Mouse (Mus musculus): ENCODE data around the gene Rab13. TPM values are rescaled to one million over a fixed set of nuclear protein-coding genes. Genes with fewer than 3 reads are reported as not detected.

Gene Rab13
- polyA plus RNA-seq, 1 experiment from 2014 or later, result 21.7 TPM

- no peak for ATAC-seq
Observed at GRCm38 (mm10) chr3:90204582-90204981, 8.9 kb upstream of the Rab13 start.

DNA sequence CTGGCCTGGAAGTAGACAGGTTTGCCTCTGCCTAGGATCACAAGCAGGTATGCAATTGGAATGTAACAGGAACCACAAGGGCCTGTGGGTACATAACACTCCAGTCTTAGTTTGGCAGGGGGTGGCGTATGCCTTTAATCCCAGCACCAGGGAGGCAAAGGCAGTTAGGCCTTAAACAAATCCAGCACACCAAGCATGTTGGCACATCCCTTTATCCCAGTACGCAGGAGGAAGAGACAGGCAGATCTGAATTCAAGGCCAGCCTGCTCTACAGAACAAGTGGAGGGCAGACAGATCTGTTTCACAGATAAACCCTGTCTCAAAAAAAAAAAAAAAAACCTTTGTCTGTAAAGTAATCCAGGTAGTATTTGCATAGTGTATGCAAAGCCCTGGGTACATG, 4.8 kb upstream of the Rab13 start:
- Histone ChIP-seq H3K4me2 (ENCODE audit: low read length) (no peak overlapping the region), H3K27me3 (replicated peaks; ENCODE audit: control insufficient read depth, insufficient read depth, low read length) (no peaks in the 10 kb centered on the region), H3K4me1 (replicated peaks; ENCODE audit: control insufficient read depth, insufficient read depth, low read length) (peaks cover 16% of the 10 kb centered on the region), H3K36me3 (ENCODE audit: control insufficient read depth, insufficient read depth) (peaks cover 28% of the 10 kb centered on the region), H3K9ac (replicated peaks; ENCODE audit: low read depth, low read length) (no peak overlapping the region), H3K27ac (ENCODE audit: low read length) (no peak overlapping the region), H3K4me3 (replicated peaks; ENCODE audit: low read length) (no peak overlapping the region), H3K9me3 (ENCODE audit: control insufficient read depth, low read length) (no peaks in the 10 kb centered on the region)
- ATAC-seq, result no peak
- 91% methylated on average over 2 of the region's 2 CpGs for WGBS

More at GRCm38 (mm10) chr3:90204582-90204981, 8.9 kb upstream of the Rab13 start:
- Histone ChIP-seq H3K9ac (replicated peaks; ENCODE audit: low read depth, low read length) (no peak overlapping the region), H3K27me3 (replicated peaks; ENCODE audit: control insufficient read depth, insufficient read depth, low read length) (no peaks in the 10 kb centered on the region), H3K9me3 (ENCODE audit: control insufficient read depth, low read length) (no peaks in the 10 kb centered on the region), H3K4me3 (replicated peaks; ENCODE audit: low read length) (no peak overlapping the region), H3K36me3 (ENCODE audit: control insufficient read depth, insufficient read depth) (peaks cover 7% of the 10 kb centered on the region; the same call in 1 of the 2 replicates), H3K4me2 (ENCODE audit: low read length) (no peak overlapping the region), H3K27ac (ENCODE audit: low read length) (no peak overlapping the region), H3K4me1 (replicated peaks; ENCODE audit: control insufficient read depth, insufficient read depth, low read length) (no peaks in the 10 kb centered on the region)
- WGBS, result 96% methylated on average over 2 of the region's 2 CpGs

GRCm38 (mm10) chr3:90209908-90210566, 3.5 kb upstream of the Rab13 start:
- 95% methylated on average over 5 of the region's 5 CpGs for WGBS
- Histone ChIP-seq H3K27me3 (replicated peaks; ENCODE audit: control insufficient read depth, insufficient read depth, low read length) (no peaks in the 10 kb centered on the region), H3K4me2 (ENCODE audit: low read length) (no peak overlapping the region), H3K36me3 (ENCODE audit: control insufficient read depth, insufficient read depth) (peaks cover 28% of the 10 kb centered on the region), H3K9me3 (ENCODE audit: control insufficient read depth, low read length) (no peaks in the 10 kb centered on the region), H3K27ac (ENCODE audit: low read length) (no peak overlapping the region), H3K4me3 (replicated peaks; ENCODE audit: low read length) (no peak overlapping the region), H3K4me1 (replicated peaks; ENCODE audit: control insufficient read depth, insufficient read depth, low read length) (peaks cover 20% of the 10 kb centered on the region), H3K9ac (replicated peaks; ENCODE audit: low read depth, low read length) (no peak overlapping the region)
- ATAC-seq, result no peak

DNA sequence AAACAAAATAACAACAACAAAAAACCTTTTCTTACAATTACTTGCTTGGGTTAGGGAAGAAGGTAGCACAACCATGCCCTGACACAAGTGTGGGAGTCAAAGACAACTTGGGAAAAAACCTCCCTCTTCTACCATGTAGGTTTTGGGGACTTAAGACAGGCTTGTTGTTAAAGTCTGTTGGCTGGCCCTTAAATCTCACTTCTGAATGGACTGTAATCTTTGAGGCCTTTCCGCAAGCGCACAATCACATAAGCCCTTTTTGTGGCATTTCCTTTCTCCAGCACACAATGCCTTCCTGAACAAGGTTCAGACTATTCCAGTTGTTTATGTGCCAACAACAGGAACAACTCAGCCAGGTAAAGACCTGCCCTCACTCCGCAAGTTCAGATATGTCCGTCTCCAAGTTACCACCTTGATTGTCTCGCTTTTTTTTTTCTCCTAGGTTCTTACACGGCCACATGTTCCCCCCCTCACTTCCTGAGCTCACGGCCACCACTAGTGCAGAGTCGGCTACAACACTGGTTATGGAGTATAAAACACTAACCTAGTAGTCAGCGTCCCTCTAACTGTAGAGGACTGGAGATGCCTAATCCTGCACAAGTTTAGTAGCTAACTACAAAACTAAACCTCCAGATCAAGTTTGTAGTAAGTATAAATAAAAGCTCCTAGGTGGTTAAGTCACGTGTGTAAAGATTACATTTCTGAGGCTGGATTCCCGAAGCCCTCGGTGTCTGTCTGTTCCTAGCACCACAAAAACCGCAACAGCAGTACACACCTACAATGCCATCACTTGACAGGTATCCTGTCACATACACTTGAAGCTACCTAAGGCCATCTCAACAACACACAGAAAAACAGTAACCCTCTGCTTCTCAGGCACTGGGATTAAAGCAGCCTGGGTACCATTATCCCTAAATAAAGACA, 1.8 kb upstream of the Rab13 start:
- 81% methylated on average over 13 of the region's 13 CpGs for WGBS
- H3K4me2 ChIP-seq (ENCODE audit: low read length), result peak overlapping the region; percentile 97
- no peaks in the 10 kb centered on the region for H3K27me3 ChIP-seq (replicated peaks; ENCODE audit: control insufficient read depth, insufficient read depth, low read length)
- H3K9ac ChIP-seq (replicated peaks; ENCODE audit: low read depth, low read length), result no peak overlapping the region
- H3K4me1 ChIP-seq (replicated peaks; ENCODE audit: control insufficient read depth, insufficient read depth, low read length), result peaks cover 20% of the 10 kb centered on the region
- peaks cover 28% of the 10 kb centered on the region for H3K36me3 ChIP-seq (ENCODE audit: control insufficient read depth, insufficient read depth)
- H3K9me3 ChIP-seq (ENCODE audit: control insufficient read depth, low read length), result no peaks in the 10 kb centered on the region
- H3K4me3 ChIP-seq (replicated peaks; ENCODE audit: low read length), result no peak overlapping the region
- no peak for ATAC-seq
- no peak overlapping the region for H3K27ac ChIP-seq (ENCODE audit: low read length)

DNA sequence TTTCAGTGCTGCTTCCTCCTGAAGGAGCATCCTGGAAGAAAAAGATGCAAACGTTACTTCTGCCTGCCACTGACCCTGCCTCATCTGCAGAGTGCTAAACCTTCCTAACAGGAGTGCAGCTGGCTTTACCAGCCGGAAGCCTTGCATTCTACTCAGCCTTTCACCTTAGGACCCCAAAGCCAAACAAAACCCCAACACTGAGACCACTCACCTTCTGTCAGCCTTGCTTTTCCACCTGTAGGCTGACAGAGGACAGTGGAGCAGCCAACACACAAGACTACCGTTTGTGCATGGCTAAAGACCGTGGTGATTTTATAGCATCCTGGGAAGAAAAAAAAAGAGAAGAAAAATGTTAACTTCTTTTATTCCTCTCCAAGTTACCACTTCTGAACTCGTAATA, 772 bp upstream of the Rab13 start:
- peak overlapping the region; percentile 62 for H3K9ac ChIP-seq (replicated peaks; ENCODE audit: low read depth, low read length)
- H3K9me3 ChIP-seq (ENCODE audit: control insufficient read depth, low read length), result no peaks in the 10 kb centered on the region
- H3K36me3 ChIP-seq (ENCODE audit: control insufficient read depth, insufficient read depth), result peaks cover 27% of the 10 kb centered on the region
- H3K4me2 ChIP-seq (ENCODE audit: low read length), result peak overlapping the region; percentile 97
- no peak overlapping the region for H3K27ac ChIP-seq (ENCODE audit: low read length)
- H3K4me3 ChIP-seq (replicated peaks; ENCODE audit: low read length), result peak overlapping the region; percentile 60
- no peaks in the 10 kb centered on the region for H3K27me3 ChIP-seq (replicated peaks; ENCODE audit: control insufficient read depth, insufficient read depth, low read length)
- no peak for ATAC-seq
- WGBS, result 19% methylated on average over 5 of the region's 5 CpGs
- H3K4me1 ChIP-seq (replicated peaks; ENCODE audit: control insufficient read depth, insufficient read depth, low read length), result peaks cover 20% of the 10 kb centered on the region

GRCm38 (mm10) chr3:90213956-90214684, 625 bp downstream of the Rab13 start:
- Histone ChIP-seq H3K36me3 (ENCODE audit: control insufficient read depth, insufficient read depth) (peaks cover 21% of the 10 kb centered on the region), H3K4me1 (replicated peaks; ENCODE audit: control insufficient read depth, insufficient read depth, low read length) (peaks cover 20% of the 10 kb centered on the region), H3K27me3 (replicated peaks; ENCODE audit: control insufficient read depth, insufficient read depth, low read length) (no peaks in the 10 kb centered on the region), H3K4me3 (replicated peaks; ENCODE audit: low read length) (peak overlapping the region; percentile 60), H3K9me3 (ENCODE audit: control insufficient read depth, low read length) (no peaks in the 10 kb centered on the region), H3K27ac (ENCODE audit: low read length) (peak overlapping the region; percentile 72), H3K4me2 (ENCODE audit: low read length) (peak overlapping the region; percentile 85), H3K9ac (replicated peaks; ENCODE audit: low read depth, low read length) (peak overlapping the region; percentile 51)
- WGBS, result 8% methylated on average over 12 of the region's 12 CpGs
- ATAC-seq, result peak; percentile 29; the same call in 1 of the 2 replicates

GRCm38 (mm10) chr3:90215825-90216380, 2.4 kb downstream of the Rab13 start:
- peaks cover 29% of the 10 kb centered on the region for H3K4me1 ChIP-seq (replicated peaks; ENCODE audit: control insufficient read depth, insufficient read depth, low read length)
- H3K4me3 ChIP-seq (replicated peaks; ENCODE audit: low read length), result no peak overlapping the region
- no peaks in the 10 kb centered on the region for H3K27me3 ChIP-seq (replicated peaks; ENCODE audit: control insufficient read depth, insufficient read depth, low read length)
- no peak overlapping the region for H3K27ac ChIP-seq (ENCODE audit: low read length)
- no peak for ATAC-seq
- H3K4me2 ChIP-seq (ENCODE audit: low read length), result no peak overlapping the region
- no peaks in the 10 kb centered on the region for H3K9me3 ChIP-seq (ENCODE audit: control insufficient read depth, low read length)
- H3K9ac ChIP-seq (replicated peaks; ENCODE audit: low read depth, low read length), result no peak overlapping the region
- peaks cover 12% of the 10 kb centered on the region for H3K36me3 ChIP-seq (ENCODE audit: control insufficient read depth, insufficient read depth)
- 28% methylated on average over 1 of the region's 1 CpGs for WGBS

DNA sequence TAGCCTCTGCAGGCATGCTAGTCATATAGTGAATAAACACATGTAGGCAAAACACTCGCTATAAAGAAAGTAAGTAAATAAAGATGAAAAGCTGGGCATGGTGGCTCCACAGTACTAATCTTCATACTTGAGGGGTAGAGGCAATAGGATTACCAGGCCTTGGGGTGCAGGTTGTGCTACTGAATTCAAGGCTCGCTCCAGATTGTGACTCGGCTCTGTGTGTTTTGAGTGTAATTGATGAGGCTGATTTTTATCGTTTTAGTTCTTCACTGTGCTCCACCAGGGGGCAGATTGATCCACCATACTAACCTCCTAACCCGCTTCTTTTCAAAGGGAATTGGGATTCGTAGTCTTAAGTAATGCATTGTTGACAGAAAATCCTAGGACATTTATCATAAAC, 6.6 kb downstream of the Rab13 start:
- no peaks in the 10 kb centered on the region for H3K36me3 ChIP-seq (ENCODE audit: control insufficient read depth, insufficient read depth)
- 9% methylated on average over 6 of the region's 6 CpGs for WGBS
- H3K4me2 ChIP-seq (ENCODE audit: low read length), result peak overlapping the region; percentile 81
- H3K9ac ChIP-seq (replicated peaks; ENCODE audit: low read depth, low read length), result peak overlapping the region; percentile 61
- H3K27me3 ChIP-seq (replicated peaks; ENCODE audit: control insufficient read depth, insufficient read depth, low read length), result no peaks in the 10 kb centered on the region
- peak overlapping the region; percentile 45 for H3K4me3 ChIP-seq (replicated peaks; ENCODE audit: low read length)
- ATAC-seq, result peak; percentile 63
- no peaks in the 10 kb centered on the region for H3K9me3 ChIP-seq (ENCODE audit: control insufficient read depth, low read length)
- peaks cover 11% of the 10 kb centered on the region for H3K4me1 ChIP-seq (replicated peaks; ENCODE audit: control insufficient read depth, insufficient read depth, low read length)
- peak overlapping the region; percentile 51 for H3K27ac ChIP-seq (ENCODE audit: low read length)
